Mouse (Mus musculus): ENCODE results near the gene Pard6a. TPM values are rescaled to one million over a fixed set of nuclear protein-coding genes. Genes with fewer than 3 reads are reported as not detected.

The Pard6a gene
- total RNA-seq, 2 experiments from 2014 or later = 5.2 to 7.0 TPM

DNA sequence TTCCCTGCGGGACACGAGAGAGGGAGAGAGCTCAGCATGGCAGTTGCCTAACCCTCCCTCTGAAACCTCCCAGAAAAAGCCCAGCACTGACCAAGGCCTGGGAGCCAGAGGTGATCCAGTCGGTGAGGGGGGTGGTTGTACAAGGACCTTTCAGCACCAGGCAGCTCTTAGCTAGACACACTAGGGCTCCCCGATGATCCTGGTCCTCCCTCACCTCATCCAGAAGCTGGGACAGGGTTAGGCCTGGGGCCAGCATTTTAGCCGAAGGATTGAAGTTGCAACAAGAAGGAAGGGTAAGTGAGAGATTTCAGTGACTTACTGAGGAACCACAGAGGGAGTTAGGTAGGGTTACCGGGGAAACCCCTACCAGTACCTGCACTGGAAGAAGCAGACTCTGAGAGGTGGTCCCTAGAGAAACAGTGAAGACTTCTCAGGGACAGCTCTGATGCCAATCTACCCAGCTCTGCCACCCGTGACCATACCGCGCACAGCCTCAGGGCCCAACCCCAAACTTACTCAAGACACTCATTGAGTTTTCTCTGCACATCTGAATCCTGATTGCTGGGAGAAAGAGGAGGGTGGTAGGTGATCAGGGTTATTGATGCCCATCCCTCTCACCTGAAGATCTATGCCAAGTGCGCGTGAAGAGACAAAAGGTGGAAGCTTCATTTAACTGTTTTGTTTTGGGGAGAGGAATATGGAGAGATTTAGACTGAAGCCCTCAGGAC lies 1.3 kb upstream of the Pard6a start:
- intact Hi-C loops (cut with DNase I; ENCODE audit: low total_unique reads) = no loop called here
- no peak for DNase-seq

DNA sequence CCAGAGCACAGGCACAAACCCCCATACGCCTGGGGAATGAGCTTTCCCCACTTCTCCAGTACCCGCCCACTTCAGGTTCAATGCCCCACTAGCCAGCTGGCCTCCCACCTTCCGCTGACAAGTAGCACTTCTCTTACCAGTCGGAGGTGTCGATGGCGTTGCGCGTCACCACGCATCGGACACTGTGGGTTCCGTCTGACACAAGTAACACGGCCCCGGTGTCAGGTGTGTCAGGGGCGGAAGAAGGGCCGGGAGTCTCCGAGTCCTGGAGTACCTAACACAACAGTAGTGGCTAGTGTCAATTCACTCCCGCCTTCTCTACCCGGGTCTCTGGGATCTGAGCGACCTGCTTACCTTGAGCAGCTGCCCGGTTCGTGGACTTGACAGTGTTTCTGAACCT lies 382 bp upstream of the Pard6a start:
- intact Hi-C loops (cut with DNase I; ENCODE audit: low total_unique reads) = no loop called here
- DNase-seq = peak; percentile 37

- intact Hi-C loops (cut with DNase I; ENCODE audit: low total_unique reads) = no loop called here
- DNase-seq = no peak
These were observed 1.1 kb downstream of the Pard6a start for GRCm38 (mm10) chr8:105702001-105702401.

DNA sequence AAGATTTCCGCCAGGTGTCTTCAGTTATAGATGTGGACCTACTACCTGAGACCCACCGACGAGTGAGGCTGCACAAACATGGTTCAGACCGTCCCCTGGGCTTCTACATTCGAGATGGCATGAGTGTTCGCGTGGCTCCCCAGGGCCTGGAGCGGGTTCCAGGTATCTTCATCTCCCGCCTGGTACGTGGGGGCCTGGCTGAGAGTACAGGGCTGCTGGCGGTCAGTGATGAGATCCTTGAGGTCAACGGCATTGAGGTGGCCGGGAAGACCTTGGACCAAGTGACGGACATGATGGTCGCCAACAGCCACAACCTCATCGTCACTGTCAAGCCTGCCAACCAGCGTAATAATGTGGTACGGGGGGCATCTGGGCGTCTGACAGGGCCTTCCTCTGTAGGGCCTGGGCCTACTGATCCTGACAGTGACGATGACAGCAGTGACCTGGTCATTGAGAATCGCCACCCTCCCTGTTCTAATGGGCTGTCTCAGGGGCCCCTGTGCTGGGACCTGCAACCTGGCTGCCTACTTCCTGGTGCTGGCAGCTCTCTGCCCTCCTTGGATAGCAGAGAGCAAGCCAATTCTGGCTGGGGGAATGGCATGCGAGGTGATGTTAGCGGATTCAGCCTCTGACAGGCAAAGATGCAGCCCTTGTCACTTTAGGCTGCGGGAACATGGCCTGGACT lies 1.9 kb downstream of the Pard6a start:
- DNase-seq = no peak
- intact Hi-C loops (cut with DNase I; ENCODE audit: low total_unique reads) = no loop called here

DNA sequence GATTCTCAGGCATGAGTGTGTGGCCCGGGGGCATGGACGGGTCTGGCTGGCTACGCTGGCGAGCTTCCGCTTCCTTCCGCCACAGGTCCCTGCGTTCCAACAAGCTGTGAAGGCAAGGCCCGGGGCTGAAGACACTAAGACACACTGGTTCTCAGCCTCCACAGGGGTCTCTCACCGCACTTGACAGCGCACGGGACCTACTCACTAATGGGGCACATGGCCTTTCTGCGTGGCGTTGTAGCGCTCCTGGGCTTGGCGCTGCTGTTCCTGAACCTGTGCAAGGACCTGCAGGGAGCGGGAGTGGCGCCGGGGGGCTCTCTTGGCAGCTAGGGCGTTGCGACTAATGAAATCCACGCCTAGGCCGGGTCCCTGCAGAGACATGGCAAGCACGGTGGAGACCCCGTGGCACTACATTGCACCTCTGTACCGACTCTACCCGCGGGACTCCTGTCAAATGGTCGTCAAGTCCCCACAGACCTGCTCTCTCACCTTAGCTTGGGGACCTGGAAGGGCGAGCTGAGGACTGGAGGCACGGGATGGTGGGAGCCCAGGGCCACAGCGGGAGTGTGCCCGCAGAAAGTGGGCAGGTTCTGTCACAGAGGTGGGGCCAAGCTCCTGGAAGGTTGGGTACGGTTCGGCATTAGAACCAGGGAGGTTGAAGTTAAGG lies 3.3 kb downstream of the Pard6a start:
- DNase-seq = no peak
- intact Hi-C loops (cut with DNase I; ENCODE audit: low total_unique reads) = no loop called here

DNA sequence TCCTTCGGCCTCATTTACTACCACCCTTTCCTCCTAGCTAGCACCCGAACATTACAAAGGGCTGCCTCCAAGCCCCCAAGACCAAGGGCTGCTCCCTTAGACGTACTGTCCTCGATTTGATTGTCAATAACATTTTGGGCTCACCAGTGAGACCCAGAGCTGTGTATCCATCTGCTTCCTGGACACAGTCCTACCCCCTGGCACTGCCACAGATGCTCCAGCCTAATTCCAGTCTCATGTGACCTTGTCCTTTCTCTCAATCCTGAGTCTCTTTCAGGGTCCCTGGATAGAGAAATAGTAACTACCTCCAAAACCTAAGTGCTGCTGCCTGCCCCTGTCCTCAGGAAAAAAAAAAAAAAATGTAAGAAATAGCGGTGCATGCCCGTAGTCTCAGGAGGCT lies 4.0 kb downstream of the Pard6a start:
- intact Hi-C loops (cut with DNase I; ENCODE audit: low total_unique reads) = no loop called here
- DNase-seq = no peak

DNA sequence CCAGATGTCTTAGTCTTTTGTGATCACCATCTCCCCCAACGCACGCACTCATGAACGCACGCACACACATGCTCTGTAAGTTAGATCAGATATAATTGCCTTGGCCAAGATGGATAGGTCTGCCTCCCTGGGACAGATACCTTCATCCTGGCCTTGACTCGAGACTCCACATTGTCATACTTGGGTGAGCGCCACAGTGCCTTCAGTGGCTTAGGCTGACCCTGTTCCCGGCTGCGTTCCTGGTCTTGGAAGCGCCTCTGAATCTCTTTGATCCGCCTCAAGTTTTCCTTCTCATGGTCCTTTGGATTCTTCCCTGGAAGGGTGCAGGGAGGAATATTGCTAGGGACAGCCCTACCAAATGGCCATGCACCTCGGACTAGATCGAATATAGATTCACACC lies 5.5 kb downstream of the Pard6a start:
- no peak for DNase-seq
- intact Hi-C loops (cut with DNase I; ENCODE audit: low total_unique reads) = no loop called here

DNA sequence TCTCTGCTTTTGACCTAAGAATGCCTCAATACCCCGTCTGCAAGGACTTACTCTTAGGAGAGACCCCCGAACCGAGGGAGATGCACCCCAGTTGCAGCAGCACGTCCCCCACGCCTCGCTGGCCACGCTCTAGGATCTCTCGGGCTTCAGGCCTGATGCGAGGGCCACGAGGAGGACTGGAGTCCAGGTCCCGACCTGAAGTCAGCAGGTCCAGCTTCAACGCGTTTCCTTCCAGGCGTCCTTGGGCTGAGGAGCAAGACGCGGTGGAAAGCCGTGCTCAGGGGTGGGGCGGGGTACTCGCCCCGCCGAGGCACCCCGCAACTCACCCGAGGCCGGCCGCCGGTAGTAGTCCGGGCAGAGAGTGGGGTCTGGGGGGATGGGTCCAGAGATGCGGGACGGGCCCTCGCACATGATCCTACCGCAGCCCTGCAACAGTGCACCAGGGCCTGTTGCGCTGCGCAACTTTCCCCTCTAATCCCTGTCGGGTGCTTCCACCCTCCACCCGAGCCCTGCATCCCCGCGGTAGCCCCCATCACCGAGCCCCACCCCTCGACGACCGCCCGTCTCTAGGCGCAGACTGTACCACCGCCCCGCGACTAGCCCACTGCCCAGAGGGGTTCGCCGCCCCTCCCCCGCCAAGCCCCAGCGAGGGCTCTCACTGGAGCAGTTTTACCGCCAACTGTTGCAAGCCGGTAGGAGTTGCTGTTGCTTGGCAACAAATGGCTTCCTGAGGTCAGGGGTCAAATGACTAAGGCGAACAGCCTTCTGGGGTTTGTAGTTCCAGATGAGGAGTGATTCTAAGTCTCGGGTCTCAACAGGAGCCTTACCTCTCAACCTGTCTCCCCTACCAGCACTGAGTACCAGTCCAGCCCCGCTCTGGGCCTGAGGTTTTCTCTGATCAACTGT lies 6.8 kb downstream of the Pard6a start, which contains the start of the genes 4933405L10Rik and Enkd1:
Gene 4933405L10Rik, plus strand, starts transcription at position 158 of the 906 bp plus-strand sequence.
Gene Enkd1, minus strand, starts transcription at position 713 of the 906 bp plus-strand sequence.
- intact Hi-C loops (cut with DNase I; ENCODE audit: low total_unique reads) = no loop called here
- peak; percentile 81 for DNase-seq

DNA sequence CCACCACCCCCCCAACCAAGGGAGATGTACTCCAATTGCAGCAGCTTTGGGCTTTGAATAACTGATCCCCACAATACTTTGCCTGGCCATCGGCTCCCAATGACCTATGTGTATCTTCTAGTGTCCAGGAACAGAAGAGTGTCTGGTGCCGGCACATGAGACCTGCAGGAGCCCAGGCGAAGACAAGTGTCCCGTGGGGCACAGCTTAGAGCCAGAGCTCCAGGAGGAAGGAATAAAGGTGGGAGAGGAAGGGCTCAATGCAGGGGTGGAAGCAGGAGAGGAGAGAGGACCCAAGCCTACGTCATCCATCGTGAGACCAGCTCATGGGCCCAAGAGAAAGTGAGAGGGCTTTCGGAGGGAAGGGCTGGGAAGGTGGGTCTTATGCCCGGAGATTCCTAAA lies 7.7 kb downstream of the Pard6a start:
- intact Hi-C loops (cut with DNase I; ENCODE audit: low total_unique reads) = no loop called here
- DNase-seq = no peak

- intact Hi-C loops (cut with DNase I; ENCODE audit: low total_unique reads) = no loop called here
- no peak for DNase-seq
These were observed 8.4 kb downstream of the Pard6a start for GRCm38 (mm10) chr8:105709317-105709716.

DNA sequence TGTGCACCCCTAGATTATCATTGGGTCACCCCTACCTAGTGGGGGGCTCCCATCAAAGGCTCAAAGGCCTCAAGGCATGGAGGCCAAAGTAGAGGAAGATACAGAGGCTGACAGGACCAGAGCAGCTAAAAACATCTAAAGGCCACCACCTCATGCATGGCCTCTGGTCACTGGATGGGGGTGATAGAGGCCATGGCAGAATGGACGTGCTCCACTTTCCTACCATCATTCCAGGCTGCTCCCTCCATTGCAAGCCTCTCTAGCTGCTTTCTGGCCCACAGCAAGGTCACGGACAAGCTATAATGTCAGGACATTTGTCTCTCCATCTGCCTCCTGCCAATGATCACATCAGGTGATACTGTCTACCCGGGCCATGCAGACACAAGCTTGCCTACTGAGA lies 11.3 kb downstream of the Pard6a start:
- no peak for DNase-seq
- intact Hi-C loops (cut with DNase I; ENCODE audit: low total_unique reads) = loop anchor here (5.0 kb wide), 2 partner anchors 120 to 215 kb away; no protein-coding TSS in a partner anchor

DNA sequence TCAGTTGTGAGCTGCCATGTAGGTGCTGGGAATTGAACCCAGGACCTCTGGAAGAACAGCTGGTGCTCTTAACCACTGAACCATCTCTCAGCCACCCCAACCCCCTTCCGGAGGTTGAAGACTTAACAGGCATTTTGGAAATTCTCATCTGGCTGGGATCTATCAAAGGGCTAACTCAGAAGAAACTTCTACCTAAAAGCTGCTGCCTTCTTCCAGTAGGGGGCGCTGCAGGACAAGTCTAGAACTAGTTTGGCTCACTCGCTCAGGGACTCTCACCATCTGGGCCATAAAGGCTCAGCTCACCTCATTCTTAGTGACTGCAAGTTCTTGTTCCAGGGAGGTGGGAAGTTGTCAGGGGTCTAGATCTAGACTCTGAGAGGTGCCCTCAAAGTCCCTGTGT lies 13.2 kb downstream of the Pard6a start:
- intact Hi-C loops (cut with DNase I; ENCODE audit: low total_unique reads) = loop anchor here (5.0 kb wide), 2 partner anchors 118 to 213 kb away; no protein-coding TSS in a partner anchor
- DNase-seq = peak; percentile 87

GRCm38 (mm10) chr8:105715042-105715441 lies 14.1 kb downstream of the Pard6a start:
- intact Hi-C loops (cut with DNase I; ENCODE audit: low total_unique reads) = no loop called here

GRCm38 (mm10) chr8:105716302-105716945 lies 15.5 kb downstream of the Pard6a start:
- DNase-seq = no peak
- intact Hi-C loops (cut with DNase I; ENCODE audit: low total_unique reads) = no loop called here

More at GRCm38 (mm10) chr8:105715042-105715441, 14.1 kb downstream of the Pard6a start:
- no peak for DNase-seq

DNA sequence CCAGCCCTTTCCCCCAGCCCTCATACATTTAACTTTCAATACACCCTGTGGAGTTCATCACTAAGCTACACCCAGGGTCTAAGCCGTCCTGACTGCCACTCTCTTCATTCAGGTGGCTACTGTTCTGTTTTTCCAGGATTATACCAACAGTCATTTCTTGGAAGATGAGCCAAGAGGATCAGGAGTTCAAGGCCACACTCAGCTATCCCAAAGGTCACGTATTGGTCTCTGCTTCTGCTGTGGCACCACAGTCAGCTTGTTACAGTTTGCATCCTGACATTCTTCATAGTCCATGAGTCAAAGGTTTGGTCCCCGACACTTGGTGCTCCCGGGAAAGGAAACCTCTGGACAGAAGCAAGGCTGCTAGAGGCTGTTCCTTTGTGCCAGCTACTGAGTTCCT lies 18.7 kb downstream of the Pard6a start:
- intact Hi-C loops (cut with DNase I; ENCODE audit: low total_unique reads) = no loop called here
- no peak for DNase-seq

- intact Hi-C loops (cut with DNase I; ENCODE audit: low total_unique reads) = no loop called here
- DNase-seq = no peak
These were observed 21.9 kb downstream of the Pard6a start for GRCm38 (mm10) chr8:105722861-105723260.

- intact Hi-C loops (cut with DNase I; ENCODE audit: low total_unique reads) = no loop called here
- no peak for DNase-seq
These were observed 24.8 kb downstream of the Pard6a start for GRCm38 (mm10) chr8:105725726-105726125.

DNA sequence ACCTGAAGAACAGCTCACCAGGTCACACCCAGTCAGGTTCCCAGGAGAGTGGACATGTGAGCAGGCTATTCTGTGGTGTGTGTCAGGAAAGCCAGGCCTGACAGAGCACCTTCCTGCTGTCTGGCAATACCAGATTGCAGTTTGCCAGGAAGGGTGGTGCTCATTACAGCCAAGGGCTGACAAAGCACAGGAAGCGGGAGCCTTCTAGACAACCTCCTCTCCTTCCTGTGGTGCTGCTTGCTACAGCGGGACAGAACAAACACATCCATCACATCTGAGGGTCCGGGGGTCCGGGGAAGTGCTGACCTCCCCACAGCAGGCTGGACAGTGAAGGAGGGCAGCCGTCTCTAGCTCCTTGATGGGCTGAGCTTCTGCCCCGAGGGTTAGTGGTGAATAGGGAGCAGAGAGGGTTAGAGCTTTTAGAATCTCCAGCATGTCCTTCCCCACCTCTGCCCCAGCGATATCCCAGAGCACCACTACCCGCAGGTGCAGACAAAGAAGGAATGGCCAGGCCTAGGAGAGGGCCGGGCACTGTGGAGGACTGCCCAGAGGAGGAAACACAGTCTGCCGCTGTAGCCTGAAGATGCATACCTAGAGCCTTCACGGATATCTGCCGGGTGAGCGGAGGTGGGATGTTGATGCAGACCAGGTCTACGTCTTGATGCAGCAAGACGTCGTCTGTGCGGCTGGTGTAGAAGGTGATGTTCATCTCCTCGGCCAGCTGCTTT lies 26.6 kb downstream of the Pard6a start:
- intact Hi-C loops (cut with DNase I; ENCODE audit: low total_unique reads) = no loop called here
- DNase-seq = no peak

All from gastrocnemius, postnatal 14 days (tissue).